Mouse (Mus musculus): ENCODE results near the gene Nrtn. TPM values are rescaled to one million over a fixed set of nuclear protein-coding genes. Genes with fewer than 3 reads are reported as not detected.

Nrtn gene
- 3.7 and 4.5 TPM in 2 replicates for polyA plus RNA-seq (2012)

GRCm38 (mm10) chr17:56757416-56758123, at the start of gene Nrtn:
Nrtn (minus strand) TSS chr17:56757530.

GRCm38 (mm10) chr17:56769950-56770349, 12.6 kb upstream of the Nrtn start, which contains the start of gene Prr22:
Prr22 (plus strand) TSS chr17:56770250.

GRCm38 (mm10) chr17:56764474-56765354, 7.4 kb upstream of the Nrtn start, which contains the start of gene Dus3l:
Dus3l (plus strand) TSS chr17:56764757.

GRCm38 (mm10) chr17:56717363-56718058, 39.8 kb downstream of the Nrtn start, which contains the start of the genes Ndufa11 and Vmac:
Ndufa11 (plus strand) TSS chr17:56717767.
Vmac (minus strand) TSS chr17:56718022.

Other genes with a start within 250 kb of the Nrtn start
- not detected in 2 replicates for gene Znrf4, start 245.1 kb downstream of the Nrtn start, polyA plus RNA-seq (2012)
- gene Gm20219, start 203.1 kb downstream of the Nrtn start, polyA plus RNA-seq (2012): 0.79 and 1.2 TPM in 2 replicates
- 222 and 401 TPM in 2 replicates for gene Safb2, start 172.9 kb downstream of the Nrtn start, polyA plus RNA-seq (2012)
- 122 and 190 TPM in 2 replicates for gene Safb, start 172.7 kb downstream of the Nrtn start, polyA plus RNA-seq (2012)
- gene 2410015M20Rik, start 147.8 kb downstream of the Nrtn start, polyA plus RNA-seq (2012): 289 and 328 TPM in 2 replicates
- gene Rpl36, start 144.1 kb downstream of the Nrtn start, polyA plus RNA-seq (2012): 8,768 and 8,813 TPM in 2 replicates
- 83.3 and 99.4 TPM in 2 replicates for gene Lonp1, start 130.6 kb downstream of the Nrtn start, polyA plus RNA-seq (2012)
- 0.08 and 0.35 TPM in 2 replicates for gene Catsperd, start 129.4 kb downstream of the Nrtn start, polyA plus RNA-seq (2012)
- 104 and 107 TPM in 2 replicates for gene Ranbp3, start 84.2 kb downstream of the Nrtn start, polyA plus RNA-seq (2012)
- 280 and 302 TPM in 2 replicates for gene Ndufa11, start 39.8 kb downstream of the Nrtn start, polyA plus RNA-seq (2012)
- 15.8 and 18.8 TPM in 2 replicates for gene Vmac, start 39.5 kb downstream of the Nrtn start, polyA plus RNA-seq (2012)
- 83.8 and 107 TPM in 2 replicates for gene Dus3l, start 7.2 kb upstream of the Nrtn start, polyA plus RNA-seq (2012)
- gene Prr22, start 12.7 kb upstream of the Nrtn start, polyA plus RNA-seq (2012): 14.2 and 18.3 TPM in 2 replicates
- 36.0 and 39.0 TPM in 2 replicates for gene Rfx2, start 73.5 kb upstream of the Nrtn start, polyA plus RNA-seq (2012)
- not detected in 2 replicates for gene Acsbg2, start 116.9 kb upstream of the Nrtn start, polyA plus RNA-seq (2012)
- 0.03 TPM in 1 of 2 replicates, not detected in the other for gene 1700061G19Rik, start 117.9 kb upstream of the Nrtn start, polyA plus RNA-seq (2012)
- gene Mllt1, start 177.9 kb upstream of the Nrtn start, polyA plus RNA-seq (2012): 161 and 162 TPM in 2 replicates
- 0.05 TPM in 1 of 2 replicates, not detected in the other for gene Acer1, start 224.6 kb upstream of the Nrtn start, polyA plus RNA-seq (2012)
- 188 and 191 TPM in 2 replicates for gene Clpp, start 232.8 kb upstream of the Nrtn start, polyA plus RNA-seq (2012)
- gene Alkbh7, start 239.8 kb upstream of the Nrtn start, polyA plus RNA-seq (2012): 39.5 and 41.4 TPM in 2 replicates
- 0.53 and 0.57 TPM in 2 replicates for gene Pspn, start 242.5 kb upstream of the Nrtn start, polyA plus RNA-seq (2012)